Mouse (Mus musculus): Measurements from ENCODE around the gene Pikfyve. TPM values are rescaled to one million over a fixed set of nuclear protein-coding genes. Genes with fewer than 3 reads are reported as not detected.

Gene Pikfyve
- polyA plus RNA-seq (2012; rRNA removed) = 0.75 and 0.89 TPM in 2 replicates

GRCm38 (mm10) chr1:65186287-65187073, at the start of gene Pikfyve, which contains the start of gene Idh1:
TSS of gene Pikfyve (plus strand) at chr1:65186683.
TSS of gene Idh1 (minus strand) at chr1:65186500.

DNA sequence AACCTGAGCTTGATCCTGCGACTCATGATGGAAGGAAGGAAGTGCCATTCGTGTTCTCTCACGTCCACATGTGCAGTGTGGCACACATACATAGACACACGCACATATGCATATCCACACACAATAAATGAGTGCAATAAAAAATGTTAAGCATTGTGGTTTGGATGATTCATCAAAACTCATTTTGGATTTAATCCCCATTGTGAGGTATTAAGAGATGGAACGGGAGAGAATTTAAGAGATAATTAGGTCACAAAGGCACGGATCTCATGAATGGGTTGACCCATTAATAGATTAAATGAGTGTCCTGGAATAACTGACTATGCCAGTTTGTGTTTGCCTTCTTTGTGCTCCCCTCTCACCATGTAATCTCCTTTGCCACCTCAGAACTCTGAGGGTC, 95.3 kb downstream of the Pikfyve start, which contains the start of gene Pth2r:
TSS of gene Pth2r (plus strand) at position 301 of the 400 bp plus-strand sequence.

Other genes starting within 250 kb of the Pikfyve start
- gene Plekhm3, start 229.9 kb upstream of the Pikfyve start, polyA plus RNA-seq (2012; rRNA removed) = 0.68 and 0.96 TPM in 2 replicates
- gene Akr1cl, start 153.9 kb upstream of the Pikfyve start, polyA plus RNA-seq (2012; rRNA removed) = 0.11 TPM in 1 of 2 replicates, not detected in the other
- not detected in 2 replicates for gene Cryge, start 135.5 kb upstream of the Pikfyve start, polyA plus RNA-seq (2012; rRNA removed)
- not detected in 2 replicates for gene Crygd, start 123.2 kb upstream of the Pikfyve start, polyA plus RNA-seq (2012; rRNA removed)
- gene Crygc, start 113.0 kb upstream of the Pikfyve start, polyA plus RNA-seq (2012; rRNA removed) = 0.11 TPM in 1 of 2 replicates, not detected in the other
- gene Crygb, start 104.4 kb upstream of the Pikfyve start, polyA plus RNA-seq (2012; rRNA removed) = not detected in 2 replicates
- gene Cryga, start 83.3 kb upstream of the Pikfyve start, polyA plus RNA-seq (2012; rRNA removed) = 0.15 TPM in 1 of 2 replicates, not detected in the other
- not detected in 2 replicates for gene Gm28845, start 67.1 kb upstream of the Pikfyve start, polyA plus RNA-seq (2012; rRNA removed)
- 0.05 TPM in 1 of 2 replicates, not detected in the other for gene D630023F18Rik, start 63.5 kb upstream of the Pikfyve start, polyA plus RNA-seq (2012; rRNA removed)
- 6.1 and 9.3 TPM in 2 replicates for gene Idh1, start 183 bp upstream of the Pikfyve start, polyA plus RNA-seq (2012; rRNA removed)
- not detected in 2 replicates for gene Pth2r, start 95.4 kb downstream of the Pikfyve start, polyA plus RNA-seq (2012; rRNA removed)

Data from stomach, adult 2 months (tissue).